Mouse (Mus musculus) megakaryocyte progenitor cell, adult 5-6 weeks (primary cell): Measurements from ENCODE around the gene Eral1. TPM values are rescaled to one million over a fixed set of nuclear protein-coding genes. Genes with fewer than 3 reads are reported as not detected.
"Not testable (repeated sequence)": the region's sequence is repeated elsewhere in the genome, so short reads cannot be mapped to it uniquely, and the experiment has no call there.

Experiments used
- ATAC-seq: replicated peaks from 2 replicates; pipeline ENCODE4 v1.8.0; 2016; ENCODE audit warnings: mild to moderate bottlenecking, moderate TSS enrichment, inconsistent platforms; ENCODE audit not compliant: poor library complexity
- total RNA-seq, 2 experiments: library from RNA; stranded (forward) in 1 of 2; stranded (reverse) in 1 of 2; fragments of 157-497, 149-512 nt in 1 of 2; fragments of 200-1000 nt in 1 of 2; gene quantifications; 2 replicates each; pipeline versions ENCODE4 v1.2.3 to v1.2.4; 2015 to 2017

Gene Eral1
- total RNA-seq, 2 experiments from 2014 or later = 23.8 to 26.2 TPM

DNA sequence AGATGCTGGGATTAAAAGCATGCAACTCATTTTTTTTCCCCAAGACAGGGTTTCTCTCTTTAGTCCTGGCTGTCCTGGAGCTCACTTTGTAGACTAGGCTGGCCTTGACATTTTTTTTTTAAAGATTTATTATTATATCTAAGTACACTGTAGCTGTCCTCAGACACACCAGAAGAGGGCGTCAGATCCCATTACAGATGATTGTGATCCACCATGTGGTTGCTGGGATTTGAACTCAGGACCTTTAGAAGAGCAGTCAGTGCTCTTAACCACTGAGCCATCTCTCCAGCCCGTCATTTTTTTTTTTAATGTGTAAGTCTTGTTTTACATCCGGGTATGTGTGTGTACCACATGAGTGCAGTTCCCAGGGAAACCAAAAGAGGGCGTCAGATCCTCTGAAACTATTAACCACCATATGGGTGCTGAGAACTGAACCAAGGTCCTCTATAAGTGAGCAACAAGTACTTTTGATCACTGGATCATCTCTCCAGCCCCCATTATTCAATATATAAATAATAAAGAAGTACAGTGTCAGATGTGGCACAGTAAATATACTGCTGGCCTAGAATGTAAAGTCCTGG lies 37.8 kb downstream of the Eral1 start:
- not testable (repeated sequence) for ATAC-seq

DNA sequence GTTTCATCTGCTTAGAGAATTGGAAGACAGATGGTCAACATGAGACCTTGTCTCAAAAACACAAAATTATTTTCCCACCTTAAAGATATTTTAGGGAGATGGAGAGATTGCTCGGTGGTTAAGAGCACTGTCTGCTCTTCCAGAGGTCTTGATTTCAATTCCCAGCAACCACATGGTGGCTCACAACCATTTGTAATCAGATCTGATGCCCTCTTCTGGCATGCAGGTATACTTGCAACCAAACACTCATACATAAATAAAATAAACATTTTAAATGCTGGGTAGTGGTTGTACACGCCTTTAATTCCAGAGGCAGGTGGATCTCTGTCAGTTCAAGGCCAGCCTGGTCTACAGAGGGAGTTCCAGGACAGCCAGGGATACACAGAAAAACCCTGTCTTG lies 39.3 kb downstream of the Eral1 start:
- ATAC-seq = no peak

DNA sequence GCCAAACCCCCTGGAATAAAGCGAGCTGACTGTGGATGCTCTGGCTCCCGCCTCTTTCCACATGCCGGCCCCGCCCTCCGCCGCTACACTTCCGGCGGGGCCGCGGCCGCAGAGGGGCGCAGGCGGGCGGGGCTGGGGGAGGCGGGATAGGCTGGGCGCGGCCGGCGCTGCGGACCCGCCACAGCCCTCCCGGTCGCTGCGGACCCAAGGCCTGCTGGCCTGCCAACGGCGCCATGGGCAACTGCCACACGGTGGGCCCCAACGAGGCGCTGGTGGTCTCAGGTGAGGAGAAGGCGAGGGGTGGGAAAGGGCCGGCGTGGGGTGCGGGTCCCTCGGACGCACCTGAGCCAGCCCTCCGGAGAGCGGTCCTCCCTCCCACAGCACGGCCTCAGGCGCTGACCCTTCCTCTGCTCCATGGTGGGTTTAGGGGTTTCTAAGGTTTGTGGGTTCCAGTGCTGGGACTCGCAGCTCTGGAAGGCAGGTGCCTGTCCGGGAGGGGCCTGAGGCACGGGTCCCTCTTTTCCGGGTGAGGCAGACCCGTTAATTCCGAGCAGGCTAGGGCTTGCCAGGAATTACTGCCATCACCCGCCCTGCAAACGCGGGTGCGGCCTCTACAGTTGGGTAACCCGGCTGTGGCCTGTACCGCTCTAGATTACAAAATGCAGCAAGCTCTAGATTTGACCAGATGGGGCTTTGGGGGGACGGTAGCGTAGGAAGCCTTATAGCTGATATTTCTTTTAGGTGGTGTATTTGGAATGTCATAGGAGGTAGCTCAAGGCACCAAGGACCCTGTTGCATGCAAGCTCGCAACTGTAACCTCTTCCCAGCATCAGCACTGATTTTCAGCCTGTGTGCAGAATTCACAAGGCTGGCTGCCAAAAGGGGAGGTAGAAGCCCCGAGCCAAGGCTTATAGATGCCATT lies 42.1 kb downstream of the Eral1 start, which contains the start of gene Flot2:
TSS of gene Flot2 (plus strand) at position 101 of the 922 bp plus-strand sequence.
- ATAC-seq = peak; percentile 82

DNA sequence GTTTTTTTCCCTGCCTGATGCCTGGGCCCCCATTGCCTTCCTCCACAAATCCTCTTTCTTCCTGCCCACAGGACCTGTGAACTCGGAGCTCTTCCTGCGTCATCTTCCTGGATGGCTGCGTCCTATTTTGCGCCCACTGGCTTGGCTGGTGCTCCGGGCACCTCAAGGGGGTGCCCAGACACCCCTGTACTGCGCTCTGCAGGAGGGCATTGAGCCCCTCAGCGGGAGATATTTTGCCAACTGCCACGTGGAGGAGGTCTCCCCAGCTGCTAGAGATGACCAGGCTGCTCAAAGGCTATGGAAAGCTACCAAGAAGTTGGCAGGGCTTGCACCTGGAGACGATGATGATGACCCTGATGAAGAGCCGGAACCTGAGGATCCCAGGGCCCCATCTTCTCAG lies 43.4 kb downstream of the Eral1 start:
- ATAC-seq = no peak

DNA sequence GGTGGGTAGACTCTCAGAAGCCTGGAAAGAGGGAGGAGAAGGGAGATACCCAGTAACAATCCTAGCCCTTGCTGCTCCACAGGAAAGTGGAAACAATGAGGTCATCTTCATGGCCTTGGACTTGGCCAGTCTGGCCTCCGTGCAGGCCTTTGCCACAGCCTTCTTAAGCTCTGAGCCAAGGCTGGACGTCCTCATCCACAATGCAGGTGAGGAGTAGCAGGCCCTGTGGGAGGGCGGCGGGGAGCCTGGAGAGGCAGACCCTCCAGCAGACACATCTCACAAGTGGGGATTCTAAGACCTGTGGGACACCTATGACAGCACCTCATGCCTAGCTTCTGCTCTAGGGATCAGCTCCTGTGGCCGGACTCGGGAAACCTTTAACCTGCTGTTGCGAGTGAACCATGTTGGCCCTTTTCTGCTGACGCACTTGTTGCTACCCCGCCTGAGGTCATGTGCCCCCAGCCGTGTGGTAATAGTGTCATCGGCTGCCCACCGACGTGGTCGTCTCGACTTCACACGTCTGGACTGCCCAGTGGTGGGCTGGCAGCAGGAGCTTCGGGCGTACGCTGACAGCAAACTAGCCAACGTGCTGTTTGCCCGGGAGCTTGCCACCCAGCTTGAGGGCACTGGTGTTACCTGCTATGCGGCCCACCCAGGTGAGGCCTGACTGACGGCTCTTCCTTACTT lies 46.1 kb downstream of the Eral1 start:
- ATAC-seq = no peak

DNA sequence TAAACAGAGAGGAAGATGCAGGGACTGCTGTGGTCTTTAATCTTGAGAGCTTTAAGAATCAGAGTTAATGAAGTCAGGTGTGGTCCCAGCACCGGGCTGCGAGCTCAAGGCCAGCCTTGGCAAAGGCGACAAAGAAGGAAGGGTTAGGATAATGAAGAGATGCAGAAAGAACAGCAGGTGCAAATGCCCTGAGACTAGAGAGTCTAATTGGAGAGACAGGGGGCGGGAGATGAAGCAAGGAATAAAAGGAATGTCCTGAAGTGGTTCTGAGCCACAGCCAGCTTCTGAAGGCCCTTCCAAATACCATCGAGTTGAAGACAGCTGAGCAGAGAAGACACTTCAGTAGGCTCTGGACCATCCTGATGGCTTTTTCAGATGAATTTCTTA lies 47.4 kb downstream of the Eral1 start:
- ATAC-seq = no peak

DNA sequence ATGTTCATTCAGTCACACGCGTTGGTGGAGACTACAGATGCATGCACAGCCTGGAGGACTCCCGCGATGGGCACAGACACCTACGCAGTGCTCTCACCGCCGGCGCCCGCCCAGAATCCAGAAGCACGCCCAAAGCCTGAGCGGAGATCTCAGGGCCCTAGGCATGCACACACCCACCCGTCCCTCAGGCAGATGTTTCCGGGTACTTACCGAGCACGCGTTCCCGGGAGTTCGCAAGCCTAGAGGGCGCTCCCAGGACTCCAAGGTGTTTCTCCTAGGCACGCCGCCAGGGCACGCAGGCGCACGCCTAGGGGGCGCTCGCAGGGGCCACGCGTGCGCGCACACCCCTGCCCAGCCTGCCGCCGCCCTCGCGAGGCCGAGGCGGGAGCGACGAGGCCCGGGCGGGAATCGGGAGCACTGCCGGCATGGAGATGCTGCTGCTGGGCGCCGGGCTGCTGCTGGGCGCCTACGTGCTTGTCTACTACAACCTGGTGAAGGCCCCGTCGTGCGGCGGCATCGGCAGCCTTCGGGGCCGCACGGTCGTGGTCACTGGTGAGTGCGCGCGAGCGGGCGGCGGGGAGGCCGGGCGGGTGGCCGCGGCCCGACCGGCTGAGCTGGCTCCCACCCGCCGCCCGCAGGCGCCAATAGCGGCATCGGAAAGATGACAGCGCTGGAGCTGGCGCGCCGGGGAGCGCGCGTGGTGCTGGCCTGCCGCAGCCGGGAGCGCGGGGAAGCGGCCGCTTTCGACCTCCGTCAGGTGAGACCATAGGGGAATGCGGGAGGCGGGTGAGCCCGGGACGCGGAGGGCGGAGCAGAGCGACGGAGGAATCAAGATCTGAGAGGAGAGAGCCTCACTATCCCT lies 48.0 kb downstream of the Eral1 start, which contains the start of gene Dhrs13:
TSS of gene Dhrs13 (plus strand) at position 334 of the 862 bp plus-strand sequence.
- ATAC-seq = peak; percentile 96

DNA sequence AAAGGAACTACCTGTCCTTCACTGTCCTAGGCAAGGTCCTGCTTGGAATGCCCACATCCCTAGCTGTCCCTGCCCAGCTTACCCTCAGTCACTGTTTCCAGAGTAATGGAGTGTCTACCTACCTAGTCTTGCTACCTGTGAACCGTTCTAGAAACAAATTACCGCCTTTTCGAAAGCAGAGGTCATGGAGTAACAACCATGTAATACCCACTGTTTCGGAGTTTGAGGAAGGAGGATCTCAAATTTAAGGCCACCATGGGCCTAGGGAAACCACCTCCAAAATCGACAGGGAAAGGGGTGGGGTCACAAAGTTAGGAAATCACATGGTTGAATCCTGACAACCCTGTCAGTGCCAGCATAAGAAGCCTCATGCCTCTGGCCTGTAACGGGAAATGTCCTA lies 48.8 kb downstream of the Eral1 start:
- no peak for ATAC-seq

DNA sequence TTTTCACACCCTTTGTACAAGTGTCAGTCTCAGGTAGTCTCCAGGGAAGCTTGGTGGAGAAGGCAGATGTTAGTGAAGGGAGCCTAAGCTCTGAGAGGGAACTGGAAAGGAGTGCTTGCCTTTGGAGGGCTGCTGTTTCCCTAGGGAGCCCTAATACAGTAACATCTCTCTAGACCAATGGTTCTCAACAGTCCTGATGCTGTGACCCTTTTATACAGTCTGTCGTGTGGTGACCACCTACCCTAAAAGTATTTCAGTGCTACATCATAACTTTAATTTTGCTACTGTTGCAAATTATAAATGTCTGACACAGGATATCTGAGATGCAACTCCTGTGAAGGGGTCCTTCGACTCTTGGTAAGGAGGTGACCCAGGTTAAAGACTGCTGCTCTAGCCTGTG lies 49.6 kb downstream of the Eral1 start:
- no peak for ATAC-seq

DNA sequence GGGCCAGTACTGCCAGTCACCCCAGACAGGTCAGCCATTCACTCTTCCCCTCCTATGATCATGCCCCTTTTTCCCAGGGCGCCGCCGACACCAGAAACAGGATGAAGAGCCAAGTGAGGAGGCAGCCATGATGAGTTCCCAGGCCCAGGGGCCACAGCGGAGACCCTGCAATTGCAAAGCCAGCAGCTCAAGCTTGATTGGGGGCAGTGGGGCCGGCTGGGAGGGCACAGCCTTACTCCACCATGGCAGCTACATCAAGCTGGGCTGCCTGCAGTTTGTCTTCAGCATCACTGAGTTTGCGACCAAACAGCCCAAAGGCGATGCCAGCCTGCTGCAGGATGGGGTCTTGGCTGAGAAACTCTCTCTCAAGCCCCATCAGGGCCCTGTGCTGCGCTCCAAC lies 50.9 kb downstream of the Eral1 start:
- no peak for ATAC-seq

DNA sequence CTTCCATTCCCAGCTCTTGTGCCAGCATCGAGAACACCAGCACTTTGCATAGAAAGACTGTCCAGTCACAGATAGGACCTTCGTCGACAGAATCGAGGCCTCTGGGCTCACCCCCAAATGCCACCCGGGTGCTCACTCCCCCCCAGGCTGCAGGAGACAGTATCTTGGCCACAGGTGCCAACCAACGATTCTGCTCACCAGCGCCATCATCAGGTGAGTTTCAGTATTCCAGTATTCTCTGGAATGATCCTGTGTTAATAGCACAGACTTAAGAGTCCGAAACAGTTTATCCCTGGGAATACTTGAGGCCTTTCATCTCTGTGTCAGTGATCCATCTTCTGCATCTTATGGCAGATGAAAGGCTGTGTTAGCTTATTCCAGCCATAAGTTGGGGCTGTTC lies 56.6 kb downstream of the Eral1 start:
- peak; percentile 77 for ATAC-seq

Other genes with a start within 250 kb of the Eral1 start
- gene Pipox, start 186.3 kb downstream of the Eral1 start, total RNA-seq (2015) = not detected in 2 replicates
- gene Pipox, start 186.3 kb downstream of the Eral1 start, total RNA-seq (2017) = 0.17 and 0.44 TPM in 2 replicates
- gene Sez6, start 149.6 kb downstream of the Eral1 start, total RNA-seq (2015) = not detected in 2 replicates
- not detected in 2 replicates for gene Sez6, start 149.6 kb downstream of the Eral1 start, total RNA-seq (2017)
- gene Phf12, start 97.6 kb downstream of the Eral1 start, total RNA-seq (2015) = 61.8 and 64.3 TPM in 2 replicates
- gene Phf12, start 97.6 kb downstream of the Eral1 start, total RNA-seq (2017) = 25.9 and 28.8 TPM in 2 replicates
- 6.7 and 7.2 TPM in 2 replicates for gene Dhrs13, start 48.1 kb downstream of the Eral1 start, total RNA-seq (2015)
- 5.6 and 9.7 TPM in 2 replicates for gene Dhrs13, start 48.1 kb downstream of the Eral1 start, total RNA-seq (2017)
- gene Flot2, start 42.5 kb downstream of the Eral1 start, total RNA-seq (2015) = 48.8 and 50.2 TPM in 2 replicates
- 71.5 and 75.5 TPM in 2 replicates for gene Flot2, start 42.5 kb downstream of the Eral1 start, total RNA-seq (2017)
- gene Fam222b, start 14.3 kb upstream of the Eral1 start, total RNA-seq (2015) = 20.3 and 20.6 TPM in 2 replicates
- 5.7 and 6.0 TPM in 2 replicates for gene Fam222b, start 14.3 kb upstream of the Eral1 start, total RNA-seq (2017)
- gene Traf4, start 85.2 kb upstream of the Eral1 start, total RNA-seq (2015) = 4.7 TPM in 2 replicates
- 2.5 and 3.2 TPM in 2 replicates for gene Traf4, start 85.2 kb upstream of the Eral1 start, total RNA-seq (2017)
- gene Nek8, start 96.3 kb upstream of the Eral1 start, total RNA-seq (2015) = 4.4 and 7.8 TPM in 2 replicates
- 3.4 and 6.0 TPM in 2 replicates for gene Nek8, start 96.3 kb upstream of the Eral1 start, total RNA-seq (2017)
- gene Tlcd1, start 96.3 kb upstream of the Eral1 start, total RNA-seq (2015) = 4.0 and 6.3 TPM in 2 replicates
- 3.5 TPM in 2 replicates for gene Tlcd1, start 96.3 kb upstream of the Eral1 start, total RNA-seq (2017)
- gene Rpl23a, start 103.2 kb upstream of the Eral1 start, total RNA-seq (2015) = 3,991 and 4,341 TPM in 2 replicates
- 2,958 and 3,443 TPM in 2 replicates for gene Rpl23a, start 103.2 kb upstream of the Eral1 start, total RNA-seq (2017)
- gene Rab34, start 108.0 kb upstream of the Eral1 start, total RNA-seq (2015) = 1.3 and 1.5 TPM in 2 replicates
- gene Rab34, start 108.0 kb upstream of the Eral1 start, total RNA-seq (2017) = 1.3 and 2.4 TPM in 2 replicates
- 0.10 and 0.15 TPM in 2 replicates for gene Proca1, start 113.0 kb upstream of the Eral1 start, total RNA-seq (2015)
- gene Proca1, start 113.0 kb upstream of the Eral1 start, total RNA-seq (2017) = not detected in 2 replicates
- 71.8 and 79.5 TPM in 2 replicates for gene Sdf2, start 165.4 kb upstream of the Eral1 start, total RNA-seq (2015)
- gene Sdf2, start 165.4 kb upstream of the Eral1 start, total RNA-seq (2017) = 36.0 and 38.3 TPM in 2 replicates
- gene Supt6, start 165.6 kb upstream of the Eral1 start, total RNA-seq (2015) = 34.5 and 36.7 TPM in 2 replicates
- gene Supt6, start 165.6 kb upstream of the Eral1 start, total RNA-seq (2017) = 35.9 and 39.9 TPM in 2 replicates
- 49.4 and 56.6 TPM in 2 replicates for gene 2610507B11Rik, start 181.4 kb upstream of the Eral1 start, total RNA-seq (2015)
- 71.2 and 71.5 TPM in 2 replicates for gene 2610507B11Rik, start 181.4 kb upstream of the Eral1 start, total RNA-seq (2017)
- 0.22 and 0.30 TPM in 2 replicates for gene BC030499, start 210.5 kb upstream of the Eral1 start, total RNA-seq (2015)
- 0.14 and 2.0 TPM in 2 replicates for gene BC030499, start 210.5 kb upstream of the Eral1 start, total RNA-seq (2017)
- gene Spag5, start 221.1 kb upstream of the Eral1 start, total RNA-seq (2015) = 27.0 and 30.0 TPM in 2 replicates
- gene Spag5, start 221.1 kb upstream of the Eral1 start, total RNA-seq (2017) = 52.6 and 54.0 TPM in 2 replicates
- 0.15 and 1.0 TPM in 2 replicates for gene Aldoc, start 242.6 kb upstream of the Eral1 start, total RNA-seq (2015)
- gene Aldoc, start 242.6 kb upstream of the Eral1 start, total RNA-seq (2017) = 0.17 and 0.54 TPM in 2 replicates
- gene Pigs, start 248.0 kb upstream of the Eral1 start, total RNA-seq (2015) = 25.6 and 28.6 TPM in 2 replicates
- gene Pigs, start 248.0 kb upstream of the Eral1 start, total RNA-seq (2017) = 13.3 and 15.6 TPM in 2 replicates